Mouse (Mus musculus) thymus, adult 2 months (tissue): ENCODE data around the gene Rubcn. TPM values are rescaled to one million over a fixed set of nuclear protein-coding genes. Genes with fewer than 3 reads are reported as not detected.

Source experiments
- DNase-seq: peaks from one replicate; pipeline ENCODE4 v3.0.0; 2021
- H3K27ac ChIP-seq: fragments of 200-500 bp; 2 replicates; pipeline ENCODE4 v1.5.1; 2012; ENCODE audit warnings: low read length, control low read depth; ENCODE audit not compliant: control insufficient read depth, insufficient read depth
- H3K27me3 ChIP-seq: fragments of 200-500 bp; 2 replicates; pipeline ENCODE4 v1.6.1; 2012; ENCODE audit warnings: mild to moderate bottlenecking, low read length, moderate library complexity, mixed read lengths; ENCODE audit not compliant: control insufficient read depth, insufficient read depth
- H3K36me3 ChIP-seq: fragments of 200-500 bp; 2 replicates; pipeline ENCODE4 v1.6.1; 2012; ENCODE audit warnings: mild to moderate bottlenecking, low read length, moderate library complexity; ENCODE audit not compliant: control insufficient read depth, insufficient read depth
- H3K4me1 ChIP-seq: fragments of 200-500 bp; replicated peaks from 2 replicates; pipeline ENCODE4 v1.6.1; 2012; ENCODE audit warnings: low read length; ENCODE audit not compliant: control insufficient read depth, insufficient read depth
- H3K4me3 ChIP-seq: fragments of 200-500 bp; 2 replicates; pipeline ENCODE4 v1.5.1; 2012; ENCODE audit warnings: mild to moderate bottlenecking, low read length, control low read depth, moderate library complexity; ENCODE audit not compliant: control insufficient read depth, insufficient read depth
- CTCF ChIP-seq: fragments of 200-500 bp; IDR thresholded peaks from 2 replicates; pipeline ENCODE4 v1.5.1; 2012; ENCODE audit warnings: mild to moderate bottlenecking, control low read depth, low read length, moderate library complexity, borderline replicate concordance; ENCODE audit not compliant: control insufficient read depth, poor library complexity, insufficient read depth; ENCODE audit errors: extremely low read depth
- POLR2A ChIP-seq: fragments of 200-500 bp; IDR thresholded peaks from 2 replicates; pipeline ENCODE4 v1.6.1; 2012; ENCODE audit warnings: mild to moderate bottlenecking, low read length, control low read depth, moderate library complexity; ENCODE audit not compliant: control insufficient read depth, poor library complexity, insufficient read depth; ENCODE audit errors: extremely low read depth
- WGBS: fragments of 180-500 bp; shearing (Covaris S2); methylation state at CpG from one replicate; pipeline ENCODE4 v1.1.7; 2018; 5-methylcytosine and 5-hydroxymethylcytosine counted together
- polyA plus RNA-seq: library from polyadenylated mRNA; depleted of rRNA; stranded (reverse); fragments of >200 nt; gene quantifications from 2 replicates; pipeline ENCODE4 v1.2.3, GENCODE M21; 2012

Rubcn gene
- polyA plus RNA-seq, 1 experiment: 36.4 TPM

DNA sequence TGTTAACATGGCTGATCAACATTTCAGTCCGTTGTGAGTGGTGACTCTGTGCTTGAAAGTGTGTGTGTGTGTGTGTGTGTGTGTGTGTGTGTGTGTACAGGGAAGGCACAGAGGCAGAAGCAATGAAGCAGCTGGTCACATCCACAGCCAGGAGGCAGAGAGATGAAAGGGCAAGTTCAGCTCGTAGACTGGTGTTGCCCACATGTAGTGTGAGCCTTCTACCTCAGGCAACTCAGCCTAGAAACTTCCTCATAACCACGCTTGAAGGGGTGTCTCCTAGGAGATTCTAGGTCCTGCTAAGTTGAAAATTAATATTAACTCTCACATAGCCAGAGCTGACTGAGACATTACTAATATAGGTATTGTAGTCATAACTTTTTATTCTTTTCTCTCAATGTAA lies 4.2 kb downstream of the Rubcn start:
- no peak overlapping the region for H3K27ac ChIP-seq
- no peak overlapping the region for H3K4me3 ChIP-seq
- no peaks in the 10 kb centered on the region for H3K4me1 ChIP-seq
- TF ChIP-seq CTCF (no peak), POLR2A (no peak)
- H3K27me3 ChIP-seq: no peaks in the 10 kb centered on the region
- no peak for DNase-seq
- H3K36me3 ChIP-seq: no peaks in the 10 kb centered on the region
- WGBS: 48% methylated on average over 3 of the region's 3 CpGs

DNA sequence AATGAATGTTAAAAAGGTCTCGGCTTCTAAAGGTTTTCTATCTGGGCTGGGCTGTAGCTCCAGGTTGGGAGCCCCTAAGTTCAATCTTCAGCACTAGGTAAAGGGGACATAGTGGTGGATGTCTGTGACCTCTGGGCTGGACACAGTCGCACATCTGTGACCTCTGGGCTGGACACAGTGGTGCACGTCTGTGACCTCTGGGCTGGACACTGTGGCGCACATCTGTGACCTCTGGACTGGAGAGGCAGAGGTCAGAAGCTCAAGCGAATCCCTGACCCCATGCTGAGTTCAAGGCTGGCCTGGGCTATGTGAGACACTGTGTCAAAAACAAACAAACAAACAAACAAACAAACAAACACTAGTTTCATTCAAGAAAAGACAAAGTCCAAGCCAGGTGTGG lies 7.3 kb downstream of the Rubcn start:
- Histone ChIP-seq H3K4me1 (peaks cover 2% of the 10 kb centered on the region), H3K36me3 (no peaks in the 10 kb centered on the region), H3K27me3 (no peaks in the 10 kb centered on the region), H3K4me3 (no peak overlapping the region), H3K27ac (no peak overlapping the region)
- no peak for DNase-seq
- WGBS: 93% methylated on average over 5 of the region's 5 CpGs
- TF ChIP-seq CTCF: no peak
- no peak for TF ChIP-seq POLR2A

- WGBS: under 1% methylated on average over 35 of the region's 35 CpGs
- no peaks in the 10 kb centered on the region for H3K36me3 ChIP-seq
- H3K27me3 ChIP-seq: no peaks in the 10 kb centered on the region
- peak overlapping the region; percentile 56; the same call in 1 of the 2 replicates for H3K27ac ChIP-seq
- DNase-seq: peak; percentile 93
- H3K4me1 ChIP-seq: peaks cover 2% of the 10 kb centered on the region
- H3K4me3 ChIP-seq: peak overlapping the region; percentile 97
- TF ChIP-seq POLR2A: no peak; the same call in 1 of the 2 replicates
- 0 out of 2 replicates have a peak, but pooled peaks have one; percentile 18 for TF ChIP-seq CTCF
Observed at GRCm38 (mm10) chr16:32867919-32868552, 9.5 kb downstream of the Rubcn start.

DNA sequence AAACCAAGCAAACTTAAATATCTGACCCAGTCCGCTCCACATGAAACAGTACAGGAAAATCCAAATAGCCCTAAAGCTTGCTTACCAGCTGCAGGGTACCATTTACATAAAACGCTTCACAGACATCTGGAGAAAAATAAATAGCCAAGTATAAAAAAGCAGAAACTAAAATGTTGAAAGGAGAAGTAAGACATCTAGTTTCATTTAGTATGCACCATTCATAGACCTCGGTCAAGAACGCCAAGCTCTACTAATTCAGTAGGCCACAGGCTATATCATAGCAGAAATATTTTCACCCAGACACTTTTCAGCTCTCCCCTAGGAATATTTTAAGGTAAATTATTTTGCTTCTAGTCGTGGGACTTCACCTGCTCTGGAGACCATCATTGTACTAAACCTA lies 10.9 kb downstream of the Rubcn start:
- Histone ChIP-seq H3K4me3 (no peak overlapping the region), H3K27me3 (no peaks in the 10 kb centered on the region), H3K36me3 (no peaks in the 10 kb centered on the region), H3K27ac (no peak overlapping the region), H3K4me1 (peaks cover 2% of the 10 kb centered on the region)
- 79% methylated on average over 5 of the region's 5 CpGs for WGBS
- TF ChIP-seq POLR2A: no peak
- no peak for TF ChIP-seq CTCF
- no peak for DNase-seq

DNA sequence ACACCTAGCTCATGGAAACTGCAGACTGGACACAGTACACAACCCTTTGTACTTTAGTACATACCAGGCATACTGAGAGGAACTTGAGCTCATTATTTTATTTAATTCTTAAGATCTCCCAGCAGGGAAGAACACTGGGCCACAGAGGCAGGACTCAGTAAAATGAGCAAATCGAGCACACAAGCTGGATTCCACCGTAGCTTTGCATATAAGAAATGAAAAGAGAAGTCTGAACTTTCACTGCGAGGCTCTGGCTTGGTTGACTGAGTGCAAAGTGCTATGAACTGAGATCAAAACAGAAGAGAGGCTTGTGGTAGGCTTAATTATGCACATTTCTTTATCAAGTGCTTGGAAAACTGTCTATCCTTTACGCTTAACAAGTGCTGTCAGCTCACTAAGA lies 12.2 kb downstream of the Rubcn start:
- Histone ChIP-seq H3K4me1 (peaks cover 2% of the 10 kb centered on the region), H3K27ac (no peak overlapping the region), H3K4me3 (no peak overlapping the region), H3K36me3 (no peaks in the 10 kb centered on the region), H3K27me3 (no peaks in the 10 kb centered on the region)
- DNase-seq: no peak
- WGBS: 85% methylated on average over 4 of the region's 4 CpGs
- TF ChIP-seq POLR2A (no peak), CTCF (no peak)

- TF ChIP-seq CTCF (no peak), POLR2A (no peak)
- Histone ChIP-seq H3K27ac (no peak overlapping the region), H3K4me1 (no peaks in the 10 kb centered on the region), H3K27me3 (no peaks in the 10 kb centered on the region), H3K36me3 (no peaks in the 10 kb centered on the region), H3K4me3 (no peak overlapping the region)
- 95% methylated on average over 3 of the region's 3 CpGs for WGBS
- no peak for DNase-seq
Observed at GRCm38 (mm10) chr16:32861813-32862385, 15.7 kb downstream of the Rubcn start.
